Mouse (Mus musculus): ENCODE data around the gene Zfp646. TPM values are rescaled to one million over a fixed set of nuclear protein-coding genes. Genes with fewer than 3 reads are reported as not detected.
A peak's percentile ranks its signal among the peaks of the same experiment; 100 is the strongest.

The Zfp646 gene
- total and polyA plus RNA-seq, 3 experiments: 10.6 to 25.3 (median 18.8) TPM

DNA sequence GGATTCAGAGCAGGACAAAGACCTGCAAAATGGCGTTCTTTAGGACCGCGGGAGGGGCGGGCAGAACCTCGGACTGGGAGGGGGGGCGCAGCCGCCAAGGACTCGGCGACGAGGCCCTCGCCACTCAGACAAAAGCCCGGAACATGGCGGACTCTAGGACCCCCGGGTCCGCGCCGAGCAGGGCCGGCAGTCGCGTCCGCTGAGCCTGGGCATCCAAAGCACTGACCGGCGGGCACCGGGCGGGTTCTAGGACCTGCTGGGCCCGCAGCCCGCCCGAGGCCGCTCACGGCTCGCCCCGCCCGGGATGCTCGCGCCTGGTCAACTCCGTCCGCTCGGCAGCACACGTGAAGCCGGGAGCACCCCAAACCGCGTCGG, 407 bp upstream of the Zfp646 start (continued):
- peak; percentile 31; the same call in 1 of the 2 replicates for TF ChIP-seq MEF2A (IDR thresholded peaks at IDR 0.05; ENCODE audit: borderline replicate concordance, low read depth, low read length)
- no peak for TF ChIP-seq CTCF (conservative IDR thresholded peaks at IDR 0.05 in 1 of 2, IDR thresholded peaks at IDR 0.05 in 1 of 2; ENCODE audit: low read depth in 2 of 2, low read length in 2 of 2)
- TF ChIP-seq MAFK (IDR thresholded peaks at IDR 0.05; ENCODE audit: insufficient replicate concordance, low read length): no peak
- TF ChIP-seq ZKSCAN1 (IDR thresholded peaks at IDR 0.05; ENCODE audit: borderline replicate concordance, low read depth, low read length): no peak
- TF ChIP-seq KAT2A (IDR thresholded peaks at IDR 0.05; ENCODE audit: insufficient replicate concordance, low read length): no peak
- no peak for TF ChIP-seq USF1 (IDR thresholded peaks at IDR 0.05; ENCODE audit: low read depth, low read length)
- no peak for TF ChIP-seq GABPA (IDR thresholded peaks at IDR 0.05; ENCODE audit: insufficient replicate concordance, low read depth, low read length)
- no peak for TF ChIP-seq NELFE (IDR thresholded peaks at IDR 0.05; ENCODE audit: low read depth, low read length)

DNA sequence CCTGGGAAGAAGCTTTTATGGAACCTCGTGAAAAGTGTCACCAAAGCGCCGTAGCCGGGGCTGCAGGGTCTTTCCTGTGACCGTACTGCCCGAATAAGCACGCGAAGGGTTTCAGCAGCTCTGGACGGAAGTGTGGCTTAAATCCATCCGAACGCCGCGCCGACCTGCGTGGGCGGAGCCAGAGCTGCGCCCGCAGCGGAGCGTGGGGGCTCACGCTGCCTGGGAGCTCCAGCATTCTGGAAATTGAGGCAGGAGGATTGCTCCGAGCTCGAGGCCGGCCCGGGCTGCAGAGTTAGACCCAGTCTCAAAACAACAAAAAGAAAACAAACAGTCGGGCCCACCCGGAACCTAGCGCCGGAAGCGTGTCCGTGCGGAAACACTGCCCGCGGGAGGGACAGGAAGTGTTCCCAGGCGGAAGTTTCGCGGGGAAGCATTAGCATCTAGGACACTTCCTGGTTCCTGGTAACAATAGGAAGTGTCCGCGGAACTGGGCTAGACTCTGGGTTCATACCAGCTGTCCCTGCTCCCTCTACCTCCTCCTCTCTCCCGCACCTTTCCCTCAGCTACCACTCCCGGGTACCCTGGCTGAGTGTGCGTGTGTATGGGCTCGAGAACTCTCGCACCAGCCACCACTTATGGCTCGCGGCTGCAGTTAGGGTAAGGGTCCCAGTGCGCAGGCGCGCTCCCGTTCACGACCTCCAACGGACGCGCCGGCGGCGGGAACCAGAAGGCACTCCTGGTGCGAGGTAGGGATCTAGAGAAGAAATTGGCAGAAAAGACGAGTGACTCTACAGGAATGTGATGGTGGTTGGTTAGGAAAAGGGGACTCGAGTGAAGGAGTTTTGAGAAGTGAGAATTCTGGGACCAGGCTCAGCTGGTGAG, 687 bp downstream of the Zfp646 start, which contains the start of gene Zfp668:
Gene Zfp668, minus strand, starts transcription at position 362 of the 882 bp plus-strand sequence.
- peak within 1 kb of the TSS; percentile 95 for H3K4me2 ChIP-seq (ENCODE audit: insufficient read depth, low read depth, poor library complexity, severe bottlenecking)
- peaks cover 35% of the 10 kb centered on the region for H3K9me3 ChIP-seq (replicated peaks; ENCODE audit: low read length)
- peaks cover 27% of the 10 kb centered on the region for H3K79me2 ChIP-seq (replicated peaks; ENCODE audit: control insufficient read depth, extremely low read depth, insufficient read depth, poor library complexity, severe bottlenecking)
- peaks cover 35 to 55% of the 10 kb centered on the region in 2 experiments for H3K36me3 ChIP-seq (replicated peaks in 1 of 2; ENCODE audit: control insufficient read depth in 1 of 2, insufficient read depth in 1 of 2, low read length in 1 of 2)
- in situ Hi-C loops (cut with MboI; ENCODE audit: low pct_ligation_motif_present, low pct_unique_long_range_greater_than_20kb, low sequenced_read_pairs): no loop called here
- peak; percentile 95 for DNase-seq (ENCODE audit: extremely low read depth)
- peak within 1 kb of the TSS; percentile 87 for H3K9ac ChIP-seq (ENCODE audit: insufficient read depth, low read depth)
- peaks cover 6 to 33% of the 10 kb centered on the region in 2 experiments for H3K4me1 ChIP-seq (ENCODE audit: control insufficient read depth in 1 of 2, insufficient read depth in 2 of 2)
- peak within 1 kb of the TSS; percentile 66 to 99 (median 98) for H3K4me3 ChIP-seq (replicated peaks in 1 of 3; ENCODE audit: low read depth in 2 of 3, low read length in 2 of 3, poor library complexity in 1 of 3)
- H3K27me3 ChIP-seq (replicated peaks): no peaks in the 10 kb centered on the region
- peak within 1 kb of the TSS; percentile 78 for H3K27ac ChIP-seq (ENCODE audit: insufficient read depth, low read depth)
- dilution Hi-C loops (cut with MboI; ENCODE audit: extremely low pct_ligation_motif_present, extremely low pct_unique_long_range_greater_than_20kb, low sequenced_read_pairs): no loop called here
- peak; percentile 56 for TF ChIP-seq ZMIZ1 (IDR thresholded peaks at IDR 0.05; ENCODE audit: low read depth, low read length)
- TF ChIP-seq ETS1 (conservative IDR thresholded peaks at IDR 0.05; ENCODE audit: low read depth, low read length): no peak
- no peak for TF ChIP-seq JUND (conservative IDR thresholded peaks at IDR 0.05; ENCODE audit: low read depth, low read length)
- TF ChIP-seq IRF4 (IDR thresholded peaks at IDR 0.05; ENCODE audit: low read depth, low read length): peak; percentile 68; the same call in 1 of the 2 replicates
- TF ChIP-seq SIN3A (IDR thresholded peaks at IDR 0.05; ENCODE audit: low read length): peak; percentile 96
- TF ChIP-seq RCOR1 (conservative IDR thresholded peaks at IDR 0.05; ENCODE audit: low read depth, low read length): 0 out of 2 replicates have a peak, but pooled peaks have one; percentile 32
- peak; percentile 58 for TF ChIP-seq MAX (IDR thresholded peaks at IDR 0.05; ENCODE audit: low read length)
- no peak for TF ChIP-seq EP300 (IDR thresholded peaks at IDR 0.05; ENCODE audit: low read length)
- TF ChIP-seq USF1 (IDR thresholded peaks at IDR 0.05; ENCODE audit: low read depth, low read length): no peak
- TF ChIP-seq HCFC1 (IDR thresholded peaks at IDR 0.05; ENCODE audit: low read depth, low read length): peak; percentile 96
- peak; percentile 58; the same call in 1 of the 2 replicates for TF ChIP-seq MYC (IDR thresholded peaks at IDR 0.05; ENCODE audit: low read depth, low read length)
- no peak for TF ChIP-seq ZNF384 (IDR thresholded peaks at IDR 0.05; ENCODE audit: low read depth, low read length)
- no peak; the same call in 1 of the 2 replicates for TF ChIP-seq E2F4 (IDR thresholded peaks at IDR 0.05; ENCODE audit: insufficient replicate concordance, low read depth, low read length)
- TF ChIP-seq SMC3 (IDR thresholded peaks at IDR 0.05; ENCODE audit: low read depth, low read length): no peak
- no peak for TF ChIP-seq UBTF (IDR thresholded peaks at IDR 0.05; ENCODE audit: low read depth, low read length)
- 0 out of 2 replicates have a peak, but pooled peaks have one; percentile 14 for TF ChIP-seq MXI1 (IDR thresholded peaks at IDR 0.05; ENCODE audit: low read depth, low read length)
- TF ChIP-seq BHLHE40 (IDR thresholded peaks at IDR 0.05; ENCODE audit: low read depth, low read length): no peak
- no peak for TF ChIP-seq ZC3H11A (IDR thresholded peaks at IDR 0.05; ENCODE audit: low read depth, low read length)
- TF ChIP-seq MAZ (IDR thresholded peaks at IDR 0.05; ENCODE audit: low read depth, low read length): no peak
- no peak for TF ChIP-seq USF2 (conservative IDR thresholded peaks at IDR 0.05; ENCODE audit: low read depth, low read length)
- TF ChIP-seq RAD21 (IDR thresholded peaks at IDR 0.05; ENCODE audit: low read depth, low read length): no peak
- no peak for TF ChIP-seq CTCF (conservative IDR thresholded peaks at IDR 0.05 in 1 of 2, IDR thresholded peaks at IDR 0.05 in 1 of 2; ENCODE audit: low read depth in 2 of 2, low read length in 2 of 2)
- peak; percentile 67 for TF ChIP-seq POLR2A (IDR thresholded peaks at IDR 0.05; ENCODE audit: low read depth, low read length)
- peak; percentile 70 for TF ChIP-seq NELFE (IDR thresholded peaks at IDR 0.05; ENCODE audit: low read depth, low read length)
- TF ChIP-seq POLR2AphosphoS2 (IDR thresholded peaks at IDR 0.05; ENCODE audit: low read depth, low read length): peak; percentile 71; the same call in 1 of the 2 replicates
- peak; percentile 85 for TF ChIP-seq NRF1 (IDR thresholded peaks at IDR 0.05; ENCODE audit: low read depth, low read length)
- TF ChIP-seq GABPA (IDR thresholded peaks at IDR 0.05; ENCODE audit: insufficient replicate concordance, low read depth, low read length): peak; percentile 31; the same call in 1 of the 2 replicates
- peak; percentile 99 for TF ChIP-seq ELF1 (IDR thresholded peaks at IDR 0.05; ENCODE audit: low read depth, low read length)
- no peak for TF ChIP-seq JUN (IDR thresholded peaks at IDR 0.05; ENCODE audit: insufficient read depth, low read depth, low read length)
- TF ChIP-seq KAT2A (IDR thresholded peaks at IDR 0.05; ENCODE audit: insufficient replicate concordance, low read length): peak; percentile 93; the same call in 1 of the 2 replicates
- TF ChIP-seq TBP (conservative IDR thresholded peaks at IDR 0.05; ENCODE audit: low read depth, low read length): peak; percentile 53; the same call in 1 of the 2 replicates

Data from CH12.LX (cell line).